Mouse (Mus musculus): ENCODE data around the gene Olfr297. TPM values are rescaled to one million over a fixed set of nuclear protein-coding genes. Genes with fewer than 3 reads are reported as not detected.

Gene Olfr297
- not detected in 2 replicates for total RNA-seq (2017)

DNA sequence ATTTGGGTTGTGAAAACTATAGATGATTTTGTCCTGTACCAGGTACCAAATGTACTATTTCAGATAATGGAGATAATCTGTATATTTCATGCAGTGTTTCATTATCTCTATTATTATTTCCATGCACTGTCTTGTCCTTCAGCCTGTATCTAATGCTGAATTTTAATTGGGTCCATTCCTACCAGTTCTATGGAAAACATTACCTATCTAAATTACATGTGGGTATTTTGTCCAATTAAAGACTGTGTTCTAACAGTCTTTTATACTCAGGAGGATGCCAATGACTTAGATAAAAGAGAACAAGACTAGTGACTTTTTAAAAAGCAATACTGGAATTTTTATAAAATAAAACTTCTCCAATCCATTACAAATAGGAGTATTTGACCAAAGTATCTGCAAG, at the start of gene Olfr297:
Olfr297 (plus strand) TSS at position 301 of the 400 bp plus-strand sequence.
- no peak for ATAC-seq (replicated peaks in 1 of 2; ENCODE audit: insufficient read depth in 1 of 2, low FRiP score in 2 of 2, low TSS enrichment in 1 of 2, low read depth in 1 of 2, poor library complexity in 2 of 2, severe bottlenecking in 2 of 2)

DNA sequence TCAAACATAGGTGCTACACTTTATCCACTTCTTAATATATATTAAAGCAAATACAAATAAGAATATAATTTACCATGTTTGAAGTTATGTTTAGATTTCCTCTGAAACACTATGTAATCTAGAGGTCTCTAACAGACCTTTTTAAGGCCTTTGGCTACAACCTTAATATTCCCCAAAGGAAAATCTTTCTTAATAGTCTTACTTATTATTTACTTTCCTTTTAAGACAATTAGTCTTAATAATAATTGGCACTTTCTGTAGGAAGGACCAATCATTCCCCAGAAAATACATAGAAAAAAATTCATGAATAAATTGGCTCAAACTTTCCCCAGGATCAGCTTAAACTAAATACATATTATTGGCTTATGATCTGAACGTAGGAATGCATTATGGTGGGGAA, 27.4 kb upstream of the Olfr297 start, which contains the start of gene Olfr298:
Olfr298 (minus strand) TSS at position 101 of the 400 bp plus-strand sequence.
- ATAC-seq (replicated peaks in 1 of 2; ENCODE audit: insufficient read depth in 1 of 2, low FRiP score in 2 of 2, low TSS enrichment in 1 of 2, low read depth in 1 of 2, poor library complexity in 2 of 2, severe bottlenecking in 2 of 2) = no peak

Other genes starting within 250 kb of the Olfr297 start
- gene Olfr310, start 242.8 kb upstream of the Olfr297 start, total RNA-seq (2017) = not detected in 2 replicates
- not detected in 2 replicates for gene Olfr309, start 206.3 kb upstream of the Olfr297 start, total RNA-seq (2017)
- not detected in 2 replicates for gene Olfr308, start 194.3 kb upstream of the Olfr297 start, total RNA-seq (2017)
- gene Olfr307, start 182.4 kb upstream of the Olfr297 start, total RNA-seq (2017) = not detected in 2 replicates
- not detected in 2 replicates for gene Olfr305, start 153.0 kb upstream of the Olfr297 start, total RNA-seq (2017)
- gene Olfr304, start 133.3 kb upstream of the Olfr297 start, total RNA-seq (2017) = not detected in 2 replicates
- not detected in 2 replicates for gene Olfr303, start 122.2 kb upstream of the Olfr297 start, total RNA-seq (2017)
- gene Olfr301, start 116.1 kb upstream of the Olfr297 start, total RNA-seq (2017) = not detected in 2 replicates
- gene Olfr299, start 60.0 kb upstream of the Olfr297 start, total RNA-seq (2017) = not detected in 2 replicates
- gene Olfr298, start 27.5 kb upstream of the Olfr297 start, total RNA-seq (2017) = not detected in 2 replicates
- gene Olfr295, start 63.9 kb downstream of the Olfr297 start, total RNA-seq (2017) = not detected in 2 replicates
- gene Olfr294, start 96.7 kb downstream of the Olfr297 start, total RNA-seq (2017) = not detected in 2 replicates
- not detected in 2 replicates for gene Olfr293, start 129.1 kb downstream of the Olfr297 start, total RNA-seq (2017)
- not detected in 2 replicates for gene Olfr292, start 168.4 kb downstream of the Olfr297 start, total RNA-seq (2017)

Measured in hematopoietic stem cell, adult 5-6 weeks (primary cell).